Mouse (Mus musculus) mouse trophoblast stem cell (cell line): Measurements from ENCODE around the gene Astn1.

Source experiments
- in situ Hi-C, 2 experiments: fragments of 300-500 bp; cut with MseI, MboI; formaldehyde crosslinking; loops; 2 replicates in 1 of 2; 3 replicates in 1 of 2; pipeline ENCODE4 v1.15.1; 2025

Gene Astn1

GRCm38 (mm10) chr1:158414198-158414597 is 52.1 kb downstream of the Astn1 start:
- in situ Hi-C loops, result no loop called here

- in situ Hi-C loops, result no loop called here
Observed at GRCm38 (mm10) chr1:158421451-158421850, 59.4 kb downstream of the Astn1 start.

GRCm38 (mm10) chr1:158422739-158423138 is 60.7 kb downstream of the Astn1 start:
- in situ Hi-C loops, result no loop called here

DNA sequence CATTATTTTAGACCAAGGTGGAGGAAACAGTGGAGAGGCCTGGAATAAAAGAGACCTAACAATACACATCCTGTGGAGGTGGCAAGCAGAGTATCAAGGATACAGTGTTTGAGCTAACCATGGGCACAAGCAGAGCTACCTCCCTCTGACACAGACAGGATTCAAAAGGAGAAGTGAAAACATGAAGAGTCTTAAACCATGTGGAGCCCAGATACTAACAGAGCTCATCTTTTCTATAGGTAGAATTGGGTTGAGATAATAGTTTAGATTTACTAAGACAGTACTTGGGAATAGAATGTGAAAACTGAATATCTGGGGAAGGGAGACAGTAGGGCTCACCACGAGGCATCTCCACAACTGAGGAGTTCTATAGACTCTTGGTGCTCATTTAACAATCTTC is 84.0 kb downstream of the Astn1 start:
- in situ Hi-C loops, result no loop called here

- in situ Hi-C loops, result no loop called here
Observed at GRCm38 (mm10) chr1:158447956-158448355, 85.9 kb downstream of the Astn1 start.

GRCm38 (mm10) chr1:158452675-158453074 is 90.6 kb downstream of the Astn1 start:
- in situ Hi-C loops, result no loop called here

GRCm38 (mm10) chr1:158453587-158453986 is 91.5 kb downstream of the Astn1 start:
- in situ Hi-C loops, result no loop called here

DNA sequence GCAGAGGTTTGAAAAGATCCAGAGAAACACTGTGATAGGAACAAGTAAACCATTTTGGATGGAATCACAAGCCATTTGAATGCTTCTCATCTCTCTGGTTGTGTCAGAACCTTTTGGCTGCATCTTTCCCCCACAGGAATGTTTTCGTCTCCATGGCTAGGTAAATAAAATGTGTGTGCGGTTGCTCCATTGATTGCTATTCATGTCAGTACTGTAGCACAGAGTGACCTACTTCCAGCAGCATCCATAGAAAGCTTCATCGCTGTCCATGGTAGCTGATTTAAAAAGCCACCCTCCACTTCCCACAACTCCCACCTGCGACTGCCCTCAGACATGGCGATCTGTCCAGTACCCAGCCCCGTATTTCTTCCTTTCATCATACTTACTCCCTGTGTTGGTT is 101.9 kb downstream of the Astn1 start:
- in situ Hi-C loops, result no loop called here

DNA sequence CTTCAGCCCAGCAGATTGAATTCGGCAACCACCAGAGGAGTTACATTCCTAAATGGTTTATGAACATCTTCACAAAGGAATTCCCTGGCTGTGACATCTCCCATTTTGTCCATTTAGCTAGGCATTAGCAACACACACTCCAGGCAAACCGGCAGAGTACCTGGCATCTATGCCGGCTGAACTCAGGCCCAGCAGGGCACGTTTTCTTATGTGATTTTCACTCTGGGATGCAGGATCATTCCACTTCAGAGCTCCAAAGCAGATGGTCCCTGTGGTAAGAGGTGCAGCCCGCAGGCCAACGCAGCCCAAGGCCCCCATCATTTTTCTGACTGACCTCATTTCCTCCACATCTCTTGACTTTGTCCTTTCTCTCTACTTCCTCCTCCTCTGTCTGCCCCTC is 103.2 kb downstream of the Astn1 start:
- in situ Hi-C loops, result no loop called here

DNA sequence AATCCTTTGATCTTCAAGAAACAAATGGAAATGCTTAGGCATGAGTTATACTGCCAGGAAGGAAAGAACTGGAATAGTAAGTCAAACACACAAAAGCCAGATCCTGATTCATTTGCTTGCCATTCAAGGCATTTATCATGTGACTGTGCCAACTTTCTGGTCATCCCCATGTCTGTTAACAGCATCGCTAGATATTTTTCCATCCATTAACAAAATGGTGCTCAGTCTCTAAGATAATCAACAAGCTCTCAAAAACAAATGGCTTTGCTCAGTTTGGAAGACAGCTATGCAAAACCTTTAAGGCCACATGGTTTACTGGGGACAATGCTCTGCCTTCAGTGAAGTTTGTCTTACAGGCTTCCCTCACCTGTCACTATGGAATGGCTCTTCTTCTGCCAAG is 115.8 kb downstream of the Astn1 start:
- in situ Hi-C loops, result no loop called here

DNA sequence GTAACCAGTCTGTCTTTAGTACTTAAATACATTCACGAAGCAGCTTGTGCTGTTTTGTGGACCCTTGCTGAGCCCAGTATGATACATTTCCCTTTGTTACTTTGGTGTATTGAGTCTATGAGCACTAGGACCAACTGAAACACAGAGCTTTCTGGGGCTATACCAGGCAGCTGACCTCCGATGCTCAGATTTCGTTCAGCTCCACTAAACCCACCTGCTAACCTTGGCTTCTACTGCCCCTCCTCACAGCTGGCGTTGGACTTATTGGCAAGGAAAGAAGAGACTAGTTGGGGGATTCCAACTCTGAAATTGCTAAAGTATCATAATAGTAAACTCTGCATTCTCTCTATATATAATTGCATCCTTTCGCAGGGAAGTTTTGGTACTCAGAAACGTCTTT is 118.2 kb downstream of the Astn1 start:
- in situ Hi-C loops, result no loop called here

DNA sequence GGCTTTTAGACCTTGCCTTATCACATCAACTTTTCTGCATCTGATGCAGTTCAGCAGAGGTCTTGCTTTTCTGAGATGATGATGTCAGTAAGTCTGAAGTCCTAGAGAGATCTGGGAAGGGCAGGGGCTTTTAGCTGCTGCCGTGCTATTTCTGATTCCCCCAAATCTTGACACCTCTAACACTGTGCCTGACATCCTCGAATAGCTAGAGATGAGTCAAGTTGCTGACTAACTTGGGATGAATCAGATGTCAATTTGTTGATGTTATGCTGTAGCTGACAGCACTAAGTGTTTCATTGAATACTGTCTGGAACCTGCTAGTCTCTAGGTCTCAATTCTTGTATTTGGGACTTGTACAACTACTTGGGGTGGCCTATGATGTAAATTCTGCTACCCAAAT is 121.7 kb downstream of the Astn1 start:
- in situ Hi-C loops, result no loop called here

GRCm38 (mm10) chr1:158489521-158490021 is 127.5 kb downstream of the Astn1 start:
- in situ Hi-C loops, result no loop called here

DNA sequence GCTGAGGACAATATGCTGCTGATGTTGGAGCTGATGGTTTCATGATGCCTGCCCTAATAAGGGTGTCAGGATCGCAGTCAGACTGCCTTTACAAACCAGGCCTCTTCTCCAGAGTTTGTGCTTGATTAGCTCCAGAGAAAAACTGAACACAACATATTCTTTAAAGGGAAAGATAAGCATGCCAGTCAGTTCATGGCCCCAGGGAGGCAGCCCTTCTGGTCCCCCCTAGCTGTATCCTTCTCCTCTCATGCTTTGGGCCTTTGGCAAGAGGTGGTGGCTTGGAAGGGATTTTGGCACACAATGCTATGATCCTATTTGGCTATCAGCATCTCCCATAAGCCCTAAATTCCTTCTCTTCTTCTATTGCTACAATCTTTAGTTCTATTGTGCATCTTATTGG is 128.1 kb downstream of the Astn1 start:
- in situ Hi-C loops, result no loop called here

- in situ Hi-C loops, result no loop called here
Observed at GRCm38 (mm10) chr1:158493289-158493688, 131.2 kb downstream of the Astn1 start.

DNA sequence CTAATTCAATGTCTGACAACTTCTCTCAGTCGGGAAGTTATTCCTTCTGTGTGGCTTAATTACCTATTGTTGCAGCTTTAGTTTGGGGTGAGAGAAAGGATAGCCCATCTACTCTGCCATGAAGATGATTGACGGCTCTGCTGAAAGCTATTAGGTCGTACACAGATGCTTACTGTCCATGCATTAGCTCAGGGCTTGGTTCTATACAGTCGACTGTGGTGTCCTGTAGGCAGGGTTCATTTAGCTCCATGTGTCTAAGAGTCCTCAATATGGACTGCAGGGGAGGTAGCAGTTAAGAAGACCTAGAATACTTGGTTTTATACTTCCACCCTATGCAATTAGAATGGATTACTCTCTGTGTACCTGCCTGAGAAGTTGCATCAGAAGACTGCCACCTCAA is 138.1 kb downstream of the Astn1 start:
- in situ Hi-C loops, result no loop called here

GRCm38 (mm10) chr1:158501019-158501418 is 138.9 kb downstream of the Astn1 start:
- in situ Hi-C loops, result no loop called here

GRCm38 (mm10) chr1:158507610-158508009 is 145.5 kb downstream of the Astn1 start:
- in situ Hi-C loops, result no loop called here

- in situ Hi-C loops, result no loop called here
Observed at GRCm38 (mm10) chr1:158509112-158509855, 147.2 kb downstream of the Astn1 start.

DNA sequence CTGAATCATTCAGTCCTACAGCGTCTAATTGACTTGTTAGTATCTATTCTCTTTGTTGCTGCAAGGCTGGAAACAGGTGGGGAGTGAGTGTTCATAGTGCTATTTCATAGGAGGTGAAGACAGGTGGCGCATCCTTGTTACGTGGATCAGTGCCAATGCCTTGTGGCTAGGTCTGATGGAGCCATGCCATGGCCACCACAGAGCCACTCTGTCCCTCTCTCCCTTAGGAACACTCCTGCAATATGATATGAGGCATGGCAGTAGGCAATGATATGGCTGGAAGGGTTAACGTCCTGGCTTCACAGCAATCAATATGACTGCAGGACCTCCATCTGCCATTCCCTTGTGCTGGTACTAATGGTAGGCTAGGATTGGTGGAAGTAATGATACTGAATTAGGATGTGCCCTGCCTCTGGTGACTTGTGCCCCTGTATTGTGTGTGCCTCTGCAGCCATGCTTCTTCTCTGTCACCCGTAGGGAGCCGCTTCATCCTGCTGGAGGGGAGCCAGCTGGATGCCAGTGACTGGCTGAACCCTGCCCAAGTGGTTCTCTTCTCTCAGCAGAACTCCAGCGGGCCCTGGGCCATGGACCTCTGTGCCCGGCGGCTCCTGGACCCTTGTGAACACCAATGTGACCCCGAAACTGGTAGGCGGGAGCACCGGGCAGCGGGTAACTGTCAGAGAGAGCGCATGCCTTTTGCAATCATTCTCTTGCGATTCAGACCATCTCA is 148.6 kb downstream of the Astn1 start:
- in situ Hi-C loops, result no loop called here

DNA sequence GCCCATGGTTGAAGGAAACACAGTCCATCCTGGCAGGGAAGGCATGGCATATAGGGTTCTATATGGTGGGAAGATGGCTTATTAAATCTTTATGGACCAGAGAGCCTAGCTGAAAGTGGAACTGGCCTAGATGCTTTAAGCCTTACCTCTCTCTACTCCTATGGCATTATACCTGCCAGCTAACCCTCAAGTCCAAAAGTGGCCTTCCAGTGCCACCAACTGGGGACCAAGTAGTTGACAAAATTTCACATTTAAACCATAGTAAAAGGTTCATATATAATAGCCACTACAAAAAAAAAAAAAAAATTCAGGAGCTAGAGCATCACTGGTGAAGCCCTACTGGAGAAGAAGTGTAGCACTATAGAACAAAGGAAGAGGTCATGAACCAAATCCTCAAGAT is 150.0 kb downstream of the Astn1 start:
- in situ Hi-C loops, result no loop called here

GRCm38 (mm10) chr1:158512636-158513035 is 150.6 kb downstream of the Astn1 start:
- in situ Hi-C loops, result no loop called here

GRCm38 (mm10) chr1:158513572-158513971 is 151.5 kb downstream of the Astn1 start:
- in situ Hi-C loops, result no loop called here
